Mouse (Mus musculus) limb, embryonic 15.5 days (tissue): ENCODE measurements around the gene Gm21983. TPM values are rescaled to one million over a fixed set of nuclear protein-coding genes. Genes with fewer than 3 reads are reported as not detected.
A peak's percentile ranks its signal among the peaks of the same experiment; 100 is the strongest.

Experiments used
- ATAC-seq: fragments of 200-750 bp; cut with Nextera tagmentation; 2 replicates; pipeline ENCODE4 v1.8.0; 2017; ENCODE audit warnings: low read depth, moderate TSS enrichment; ENCODE audit not compliant: insufficient number of reproducible peaks, low FRiP score, low TSS enrichment
- H3K27ac ChIP-seq: fragments of 300-500 bp; sonication (generic); 2 replicates; pipeline ENCODE4 v1.5.1; 2015; ENCODE audit warnings: moderate library complexity, mild to moderate bottlenecking, inconsistent platforms
- H3K27me3 ChIP-seq: fragments of 300-500 bp; sonication (generic); 2 replicates; pipeline ENCODE4 v1.6.1; 2015; ENCODE audit warnings: inconsistent platforms
- H3K36me3 ChIP-seq: fragments of 300-500 bp; sonication (generic); 2 replicates; pipeline ENCODE4 v1.6.1; 2015; ENCODE audit warnings: inconsistent platforms
- H3K4me1 ChIP-seq: fragments of 300-500 bp; sonication (generic); 2 replicates; pipeline ENCODE4 v1.6.1; 2015; ENCODE audit warnings: inconsistent platforms
- H3K4me2 ChIP-seq: fragments of 300-500 bp; sonication (generic); 2 replicates; pipeline ENCODE4 v1.6.1; 2015; ENCODE audit warnings: mild to moderate bottlenecking, inconsistent platforms
- H3K4me3 ChIP-seq: fragments of 300-500 bp; sonication (generic); 2 replicates; pipeline ENCODE4 v1.5.1; 2015; ENCODE audit warnings: mild to moderate bottlenecking, inconsistent platforms
- H3K9ac ChIP-seq: fragments of 300-500 bp; sonication (generic); 2 replicates; pipeline ENCODE4 v1.6.1; 2015; ENCODE audit warnings: inconsistent platforms
- H3K9me3 ChIP-seq: fragments of 300-500 bp; sonication (generic); 2 replicates; pipeline ENCODE4 v1.6.1; 2016; ENCODE audit warnings: inconsistent platforms
- WGBS: fragments of 180-500 bp; shearing (Covaris S2); methylation state at CpG from one replicate; pipeline ENCODE4 v1.1.7; 2015; 5-methylcytosine and 5-hydroxymethylcytosine counted together
- polyA plus RNA-seq: library from polyadenylated mRNA; unstranded; fragments of >200 nt; fragmentation: Nextera tagmentation; extraction: Ambion mirVana; gene quantifications from 2 replicates; pipeline ENCODE4 v1.2.1, GENCODE M21; 2015

Gene Gm21983
- polyA plus RNA-seq, result 0.90 and 1.2 TPM in 2 replicates

DNA sequence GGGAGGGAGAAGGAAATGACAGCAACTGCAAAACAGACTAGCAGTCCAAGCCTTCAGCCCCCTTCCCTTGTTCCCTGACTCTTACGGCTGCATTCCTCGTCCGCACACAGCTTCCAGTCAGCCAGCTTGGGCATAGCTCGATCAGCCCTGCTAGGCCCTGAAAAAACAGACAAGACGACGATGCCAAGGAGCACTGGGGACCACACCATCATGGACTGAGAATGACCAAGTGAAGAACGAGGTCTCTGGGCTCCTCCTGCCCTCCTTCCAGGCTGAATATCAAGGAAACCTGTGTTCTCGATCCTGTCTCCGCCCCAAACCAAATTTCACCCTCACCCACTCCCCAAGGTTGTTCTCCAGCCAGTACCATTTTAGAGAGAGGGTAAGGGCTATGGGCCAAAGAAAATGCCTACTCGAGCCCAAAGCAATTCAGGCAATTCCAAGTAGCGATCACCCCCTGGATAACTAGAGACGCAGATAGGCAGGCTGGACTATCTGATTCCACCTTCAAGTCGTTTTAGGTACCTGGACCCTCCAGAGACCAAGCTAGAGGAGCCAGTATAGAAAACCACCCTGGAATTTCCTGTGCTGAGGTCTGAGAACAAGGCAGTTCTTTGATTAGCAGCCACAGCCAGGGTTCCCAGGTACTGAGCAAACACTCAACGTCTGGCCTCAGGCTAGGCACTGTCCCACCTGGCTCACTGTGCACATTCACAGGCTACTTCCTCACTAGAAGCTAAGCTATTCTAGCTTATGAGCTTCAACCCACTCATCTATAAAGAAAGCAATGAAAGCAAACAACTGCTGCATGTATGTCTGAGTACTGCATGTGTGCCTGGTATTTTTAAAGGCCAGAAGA lies at the start of gene Gm21983, which contains the start of gene Mia:
TSS of gene Gm21983 (minus strand) at position 250 of the 859 bp plus-strand sequence.
TSS of gene Mia (minus strand) at position 321 of the 859 bp plus-strand sequence.
- Histone ChIP-seq H3K4me1 (peaks cover 16% of the 10 kb centered on the region), H3K9ac (peak within 1 kb of the TSS; percentile 14; the same call in 1 of the 2 replicates), H3K4me3 (peak within 1 kb of the TSS; percentile 84), H3K27ac (peak within 1 kb of the TSS; percentile 87), H3K27me3 (no peaks in the 10 kb centered on the region), H3K9me3 (no peaks in the 10 kb centered on the region), H3K36me3 (peaks cover 21% of the 10 kb centered on the region), H3K4me2 (peak within 1 kb of the TSS; percentile 55)
- 58% methylated on average over 14 of the region's 14 CpGs for WGBS
- ATAC-seq, result peak; percentile 4; the same call in 1 of the 2 replicates

DNA sequence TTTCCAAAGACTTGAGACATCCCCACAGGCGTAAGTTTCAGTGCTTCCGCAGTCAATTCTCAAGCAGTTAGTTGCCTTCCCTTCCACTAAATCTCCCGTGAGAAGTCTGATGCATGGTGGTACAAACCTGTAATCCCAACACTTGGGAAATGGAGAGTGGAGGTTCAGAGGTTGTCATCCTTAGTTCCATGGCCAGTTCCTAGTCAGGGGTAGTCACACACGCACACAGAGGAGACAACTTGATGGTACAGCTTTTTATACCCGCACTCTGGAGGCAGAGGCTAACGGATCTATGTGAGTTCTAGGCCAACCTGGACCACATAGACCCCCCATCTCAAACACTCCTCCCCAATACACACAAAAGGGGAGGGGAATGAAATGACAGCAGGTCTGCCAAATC lies 48.0 kb upstream of the Gm21983 start:
- no peak for ATAC-seq
- no peaks in the 10 kb centered on the region for H3K27me3 ChIP-seq

DNA sequence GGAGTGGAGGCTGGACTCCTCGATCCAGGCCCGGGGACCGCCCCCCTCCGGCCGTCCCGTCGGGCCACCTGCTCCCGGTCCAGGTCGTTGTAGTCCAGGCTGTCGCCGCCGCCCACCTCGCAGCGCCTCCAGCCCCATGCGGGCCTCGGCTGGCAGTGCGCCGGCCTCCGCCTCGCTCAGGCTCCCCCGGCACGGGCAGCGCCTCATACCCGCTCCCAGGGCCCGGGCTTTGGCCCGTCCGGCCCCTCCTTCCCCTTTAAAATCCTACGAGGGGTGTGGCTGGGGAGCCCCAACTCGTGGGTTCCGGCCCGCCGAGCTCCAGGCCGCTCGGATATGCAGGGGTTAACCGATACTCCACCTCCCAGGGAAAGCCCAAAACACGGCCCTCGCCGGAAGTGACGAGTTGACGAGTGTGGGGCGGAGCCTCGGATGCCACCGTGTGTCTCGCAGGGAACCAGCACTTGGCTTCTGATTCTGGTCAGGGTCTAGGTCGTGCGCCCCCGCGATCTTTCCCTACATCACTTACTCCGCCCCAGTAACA lies 47.5 kb upstream of the Gm21983 start, which contains the start of gene Itpkc:
TSS of gene Itpkc (minus strand) at position 381 of the 541 bp plus-strand sequence.
- no peaks in the 10 kb centered on the region for H3K27me3 ChIP-seq
- WGBS, result under 1% methylated on average over 49 of the region's 49 CpGs
- H3K4me1 ChIP-seq, result peaks cover 59% of the 10 kb centered on the region
- peak within 1 kb of the TSS; percentile 62 for H3K4me2 ChIP-seq
- H3K9ac ChIP-seq, result peak within 1 kb of the TSS; percentile 81
- H3K36me3 ChIP-seq, result no peaks in the 10 kb centered on the region
- no peaks in the 10 kb centered on the region for H3K9me3 ChIP-seq
- H3K4me3 ChIP-seq, result peak within 1 kb of the TSS; percentile 96
- ATAC-seq, result peak; percentile 82
- peak within 1 kb of the TSS; percentile 94 for H3K27ac ChIP-seq

More for the DNA sequence above, 48.0 kb upstream of the Gm21983 start:
- H3K4me1 ChIP-seq, result peaks cover 59% of the 10 kb centered on the region
- peak overlapping the region; percentile 96 for H3K4me3 ChIP-seq
- peak overlapping the region; percentile 62 for H3K4me2 ChIP-seq
- 17% methylated on average over 6 of the region's 6 CpGs for WGBS
- peak overlapping the region; percentile 94 for H3K27ac ChIP-seq
- H3K9ac ChIP-seq, result peak overlapping the region; percentile 63
- H3K9me3 ChIP-seq, result no peaks in the 10 kb centered on the region
- H3K36me3 ChIP-seq, result no peaks in the 10 kb centered on the region

DNA sequence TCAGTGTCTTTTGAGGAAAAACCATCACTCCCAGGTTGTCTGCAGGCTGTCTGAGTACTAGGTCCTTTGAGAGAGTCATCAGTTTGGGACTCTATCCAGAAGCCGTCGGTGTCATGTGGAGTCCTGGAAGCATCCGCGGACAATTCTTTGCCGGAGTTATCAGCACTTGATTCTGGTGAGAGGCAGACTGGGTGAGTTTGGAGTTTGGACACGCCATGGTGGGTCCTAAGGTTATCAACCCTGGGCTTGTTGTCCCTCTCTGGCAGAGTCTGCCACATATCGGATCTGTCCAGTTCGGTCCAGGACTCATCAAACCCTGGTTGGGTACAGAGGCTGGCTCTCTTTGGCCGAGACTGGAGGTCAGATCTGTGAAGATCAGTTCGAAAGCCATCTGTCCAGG lies 46.8 kb upstream of the Gm21983 start:
- under 1% methylated on average over 10 of the region's 10 CpGs for WGBS
- H3K9me3 ChIP-seq, result no peaks in the 10 kb centered on the region
- H3K27ac ChIP-seq, result peak overlapping the region; percentile 94; the same call in 1 of the 2 replicates
- H3K27me3 ChIP-seq, result no peaks in the 10 kb centered on the region
- no peak for ATAC-seq
- peak overlapping the region; percentile 96 for H3K4me3 ChIP-seq
- peak overlapping the region; percentile 81 for H3K9ac ChIP-seq
- no peaks in the 10 kb centered on the region; the same call in 1 of the 2 replicates for H3K36me3 ChIP-seq
- H3K4me1 ChIP-seq, result peaks cover 60% of the 10 kb centered on the region
- H3K4me2 ChIP-seq, result peak overlapping the region; percentile 62

DNA sequence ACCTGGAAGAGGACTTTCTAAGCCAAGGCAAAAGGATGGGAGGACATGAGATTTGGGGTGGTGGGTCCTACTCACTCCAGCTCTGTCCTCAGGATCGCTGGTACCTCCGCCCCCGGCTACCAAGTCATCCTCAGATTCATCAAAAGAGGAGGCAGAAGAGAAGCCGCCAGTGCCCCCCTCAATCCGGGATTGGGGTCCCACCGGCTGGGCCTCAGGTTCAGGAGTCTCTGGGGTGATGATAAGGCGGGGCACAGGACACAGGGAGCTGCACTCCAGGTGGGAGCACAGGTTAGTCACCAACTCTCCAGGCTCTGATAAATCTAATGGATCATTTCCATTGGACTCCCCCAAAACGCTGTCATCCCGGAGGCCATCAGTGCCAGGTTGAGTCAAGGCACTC lies 46.4 kb upstream of the Gm21983 start:
- ATAC-seq, result no peak

DNA sequence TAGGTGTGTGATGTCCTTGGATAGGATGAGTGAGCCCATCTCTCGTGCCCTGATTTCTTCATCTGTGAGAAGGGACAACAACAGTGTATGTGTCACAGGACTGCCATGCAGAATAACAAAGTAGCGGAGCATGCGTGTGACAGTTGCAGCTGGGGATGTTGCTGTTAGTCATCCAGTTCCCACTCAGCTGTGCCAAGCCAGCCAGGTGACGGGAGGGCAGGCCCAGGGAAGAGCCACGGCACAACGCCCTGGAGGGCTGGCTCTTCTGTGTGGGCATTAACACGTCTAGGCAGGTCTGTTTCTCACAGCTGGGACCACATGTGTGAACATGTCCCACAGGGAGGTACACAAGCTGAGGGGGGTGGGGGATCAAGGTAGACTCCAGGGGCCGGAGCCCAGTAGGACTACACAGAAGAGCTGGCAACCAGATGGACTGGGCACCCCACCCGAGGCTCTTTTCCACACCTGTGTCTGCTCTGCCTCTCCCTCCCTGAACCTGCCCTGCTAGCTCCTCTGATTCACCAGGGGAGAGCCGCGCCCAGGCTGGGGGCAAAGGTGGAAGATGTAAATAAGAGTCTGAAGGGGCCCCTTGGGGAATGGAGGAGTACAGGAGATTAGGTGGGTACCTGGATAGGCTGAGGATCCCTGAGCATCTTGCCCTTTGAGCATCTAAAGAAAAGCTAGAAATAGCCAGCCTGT lies 44.1 kb upstream of the Gm21983 start:
- H3K9me3 ChIP-seq, result no peaks in the 10 kb centered on the region
- no peaks in the 10 kb centered on the region for H3K27me3 ChIP-seq
- H3K4me1 ChIP-seq, result peaks cover 49% of the 10 kb centered on the region
- peak overlapping the region; percentile 62 for H3K4me2 ChIP-seq
- 52% methylated on average over 11 of the region's 11 CpGs for WGBS
- peak overlapping the region; percentile 11; the same call in 1 of the 2 replicates for H3K9ac ChIP-seq
- peak overlapping the region; percentile 50 for H3K27ac ChIP-seq
- peak overlapping the region; percentile 96 for H3K4me3 ChIP-seq
- H3K36me3 ChIP-seq, result peaks cover 5% of the 10 kb centered on the region
- no peak for ATAC-seq

More for the DNA sequence above, 46.4 kb upstream of the Gm21983 start:
- peak overlapping the region; percentile 81 for H3K9ac ChIP-seq
- H3K4me3 ChIP-seq, result peak overlapping the region; percentile 96
- peaks cover 56% of the 10 kb centered on the region for H3K4me1 ChIP-seq
- peak overlapping the region; percentile 62 for H3K4me2 ChIP-seq
- 30% methylated on average over 9 of the region's 9 CpGs for WGBS
- no peaks in the 10 kb centered on the region for H3K9me3 ChIP-seq
- H3K27ac ChIP-seq, result no peak overlapping the region
- no peaks in the 10 kb centered on the region; the same call in 1 of the 2 replicates for H3K36me3 ChIP-seq
- H3K27me3 ChIP-seq, result no peaks in the 10 kb centered on the region

DNA sequence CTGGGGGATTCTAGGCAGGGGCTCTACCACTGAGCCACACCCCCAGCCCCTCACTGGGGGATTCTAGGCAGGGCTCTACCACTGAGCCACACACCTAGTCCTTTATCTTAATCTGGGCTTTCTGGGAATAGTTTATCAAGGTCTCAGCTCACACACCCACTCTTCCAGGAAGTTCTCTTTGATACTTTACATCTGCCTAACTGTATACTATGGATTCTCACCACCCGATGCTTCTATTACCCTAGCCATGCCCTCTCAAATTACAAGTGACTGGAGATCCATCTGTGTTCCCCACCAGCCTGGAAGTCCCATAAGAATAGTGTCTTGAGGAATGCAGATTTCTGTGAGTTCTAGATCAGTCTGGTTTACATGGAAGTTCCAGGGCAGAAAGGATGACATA lies 41.7 kb upstream of the Gm21983 start:
- Histone ChIP-seq H3K4me2 (no peak overlapping the region), H3K4me1 (peaks cover 44% of the 10 kb centered on the region), H3K9ac (no peak overlapping the region), H3K27me3 (no peaks in the 10 kb centered on the region), H3K4me3 (no peak overlapping the region), H3K9me3 (no peaks in the 10 kb centered on the region), H3K27ac (no peak overlapping the region), H3K36me3 (peaks cover 27% of the 10 kb centered on the region)
- ATAC-seq, result no peak
- WGBS, result 69% methylated on average over 1 of the region's 1 CpGs

DNA sequence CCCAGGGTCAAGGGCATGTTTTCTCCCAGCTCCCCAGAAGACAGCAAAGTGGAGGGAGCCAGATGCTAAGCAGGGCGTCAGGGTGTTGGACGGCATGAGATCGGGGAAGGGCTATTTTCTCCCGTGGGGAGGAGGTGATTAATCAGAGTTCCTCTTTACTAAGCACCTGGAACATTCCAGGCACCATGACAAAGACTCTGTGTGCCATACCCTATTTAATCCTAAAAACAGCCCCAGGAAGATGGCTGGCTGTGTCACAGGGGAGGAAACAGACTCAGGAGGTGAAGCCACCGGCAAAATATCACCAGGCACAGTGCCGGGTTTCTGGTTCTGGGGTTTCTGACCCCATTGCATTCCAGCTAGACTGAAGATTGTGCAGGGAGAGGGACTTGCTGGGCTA lies 41.1 kb upstream of the Gm21983 start:
- H3K4me1 ChIP-seq, result peaks cover 38% of the 10 kb centered on the region
- no peaks in the 10 kb centered on the region for H3K9me3 ChIP-seq
- H3K27me3 ChIP-seq, result no peaks in the 10 kb centered on the region
- no peak overlapping the region for H3K4me2 ChIP-seq
- H3K4me3 ChIP-seq, result no peak overlapping the region
- H3K27ac ChIP-seq, result no peak overlapping the region
- H3K36me3 ChIP-seq, result peaks cover 32% of the 10 kb centered on the region
- 67% methylated on average over 6 of the region's 6 CpGs for WGBS
- H3K9ac ChIP-seq, result no peak overlapping the region
- no peak for ATAC-seq

DNA sequence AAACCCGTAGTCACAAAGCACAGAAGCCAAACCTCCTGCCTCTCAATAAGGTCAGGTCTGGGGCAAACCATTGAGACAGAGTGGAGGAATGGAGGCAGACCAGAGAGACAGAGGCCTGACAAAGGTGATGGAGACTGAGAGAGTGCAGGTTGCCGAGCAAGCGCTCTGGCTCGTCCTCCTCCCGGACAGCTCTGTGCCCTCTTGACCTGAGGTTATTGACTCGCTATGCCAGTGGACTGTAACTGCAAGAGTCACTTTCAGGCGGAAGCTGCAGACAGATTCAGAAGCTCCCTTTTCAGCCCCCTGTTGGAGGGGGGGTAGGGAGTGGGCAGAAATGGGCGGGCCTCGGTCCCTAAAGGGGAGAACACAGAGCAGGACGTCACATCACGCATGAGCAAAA lies 39.1 kb upstream of the Gm21983 start:
- ATAC-seq, result no peak
- Histone ChIP-seq H3K9ac (no peak overlapping the region), H3K27me3 (no peaks in the 10 kb centered on the region), H3K36me3 (peaks cover 50% of the 10 kb centered on the region), H3K4me3 (no peak overlapping the region), H3K4me1 (peaks cover 18% of the 10 kb centered on the region), H3K27ac (no peak overlapping the region), H3K9me3 (no peaks in the 10 kb centered on the region), H3K4me2 (no peak overlapping the region)
- WGBS, result 76% methylated on average over 11 of the region's 11 CpGs

DNA sequence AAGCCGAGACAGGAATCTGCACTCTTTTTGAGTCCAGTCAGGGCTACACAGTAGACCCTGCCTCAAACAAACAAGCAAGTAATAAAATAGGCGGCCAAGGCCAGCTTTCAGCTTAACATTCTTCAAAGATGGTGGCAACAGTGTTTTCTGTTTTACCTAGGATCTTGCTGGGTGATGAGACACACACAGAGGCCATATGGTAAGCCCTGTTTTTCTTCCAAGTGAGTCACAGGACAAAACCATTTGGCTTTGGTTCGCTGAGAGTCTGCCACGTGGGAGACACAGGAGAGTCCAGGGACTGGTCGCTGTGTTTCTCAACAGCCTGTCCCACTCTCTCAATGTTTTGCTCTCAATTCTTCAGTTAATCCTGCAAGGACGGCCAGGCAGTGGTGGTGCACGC lies 37.7 kb upstream of the Gm21983 start:
- H3K9me3 ChIP-seq, result no peaks in the 10 kb centered on the region
- no peak overlapping the region for H3K9ac ChIP-seq
- H3K27me3 ChIP-seq, result no peaks in the 10 kb centered on the region
- H3K4me1 ChIP-seq, result 0 out of 2 replicates have a peak, but pooled peaks cover 5% of the 10 kb centered on the region
- ATAC-seq, result no peak
- 81% methylated on average over 7 of the region's 7 CpGs for WGBS
- peaks cover 60% of the 10 kb centered on the region for H3K36me3 ChIP-seq
- H3K4me3 ChIP-seq, result no peak overlapping the region
- no peak overlapping the region for H3K4me2 ChIP-seq
- H3K27ac ChIP-seq, result no peak overlapping the region

DNA sequence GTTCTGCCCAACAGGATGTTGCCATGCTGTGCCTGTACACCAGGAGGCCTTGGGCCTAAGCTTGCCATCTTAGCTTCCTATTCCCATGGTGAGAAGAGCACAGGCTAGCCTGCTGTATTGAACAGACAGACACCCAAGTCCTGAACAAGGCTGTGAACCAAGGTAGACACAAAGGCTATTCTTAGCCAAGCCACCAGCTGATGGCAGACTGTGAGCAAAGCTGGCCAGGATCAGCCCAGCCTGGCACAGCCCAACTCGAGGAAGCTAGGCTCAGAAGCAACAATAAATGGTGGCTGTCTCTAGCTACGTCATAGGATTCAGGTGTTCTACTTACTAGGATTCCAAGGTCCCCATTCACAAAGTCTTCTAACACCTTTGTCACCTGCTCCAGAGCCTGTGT lies 31.7 kb upstream of the Gm21983 start:
- Histone ChIP-seq H3K4me3 (no peak overlapping the region), H3K36me3 (peaks cover 85% of the 10 kb centered on the region), H3K4me2 (no peak overlapping the region), H3K9ac (no peak overlapping the region), H3K27me3 (no peaks in the 10 kb centered on the region), H3K9me3 (no peaks in the 10 kb centered on the region), H3K4me1 (no peaks in the 10 kb centered on the region), H3K27ac (no peak overlapping the region)
- 86% methylated on average over 2 of the region's 2 CpGs for WGBS
- ATAC-seq, result no peak
